Mouse (Mus musculus) bone marrow, adult 2 months (tissue): ENCODE data around the gene Gins3.

Experiments
- CTCF ChIP-seq: fragments of 200-500 bp; IDR thresholded peaks from 2 replicates; pipeline ENCODE4 v1.5.1; 2011; ENCODE audit warnings: low read length, control low read depth; ENCODE audit not compliant: control insufficient read depth, insufficient read depth
- POLR2A ChIP-seq: fragments of 200-500 bp; IDR thresholded peaks from 2 replicates; pipeline ENCODE4 v1.6.1; 2011; ENCODE audit warnings: low read depth, mild to moderate bottlenecking, control low read depth, low read length, borderline replicate concordance; ENCODE audit not compliant: control insufficient read depth

GRCm38 (mm10) chr8:95620046-95620445 lies 13.2 kb upstream of the Gins3 start:
- TF ChIP-seq CTCF = no peak
- TF ChIP-seq POLR2A = no peak
